Mouse (Mus musculus) megakaryocyte, embryonic 14.5 days (primary cell): ENCODE results near the gene Lhfp.

Source experiments
- FLI1 ChIP-seq: IDR thresholded peaks from 2 replicates; pipeline ENCODE4 v1.6.1; 2012; ENCODE audit warnings: low read length, inconsistent platforms, mixed read lengths
- GATA1 ChIP-seq: IDR thresholded peaks from 3 replicates; pipeline ENCODE4 v1.6.1; 2012; ENCODE audit warnings: mixed read lengths, low read length, inconsistent platforms, borderline replicate concordance

GRCm38 (mm10) chr3:53101711-53102110 lies 60.4 kb downstream of the Lhfp start:
- TF ChIP-seq GATA1 (no peak), FLI1 (no peak)
